7 mouse cellular contexts compared by ENCODE assay signal in the genomic region with DNA sequence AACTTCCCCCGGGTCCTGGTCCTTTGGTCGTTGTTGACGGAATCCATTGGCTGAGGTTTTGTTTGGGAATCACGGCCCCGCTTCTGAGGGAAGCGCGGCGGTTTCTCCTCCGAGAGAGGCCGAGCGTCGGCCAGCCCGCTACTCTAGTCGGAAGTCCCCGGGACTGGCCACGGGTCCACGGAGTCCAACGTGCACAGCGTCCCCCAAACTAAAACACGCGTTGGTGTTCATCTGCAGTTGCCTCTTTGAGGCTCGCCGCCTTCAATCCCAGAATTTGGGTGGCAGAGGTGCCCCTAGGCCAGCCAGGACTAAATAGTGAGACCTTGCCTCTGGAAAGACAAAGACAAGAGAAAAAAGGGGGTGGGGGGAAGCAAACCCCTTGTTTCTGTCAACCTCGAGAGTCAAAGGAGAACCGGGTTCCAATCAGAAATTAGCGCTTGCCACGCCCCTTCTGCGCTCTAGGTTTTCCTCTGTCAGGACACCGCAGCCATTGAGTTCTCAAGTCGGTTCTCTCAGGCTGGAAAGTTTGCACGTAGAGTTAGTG. TPM values are rescaled to one million over a fixed set of nuclear protein-coding genes. Genes with fewer than 3 reads are reported as not detected.
DNase-seq lines count a peak whose midpoint lies in the region; ATAC-seq and TF ChIP-seq lines count a peak whose summit lies in the region.

No protein-coding gene starts in this region.

- peak; percentile 58 for ATAC-seq in hindbrain, embryonic 11.5 days (ENCODE audit: low FRiP score)
- peak; percentile 24; the same call in 1 of the 2 replicates for ATAC-seq in liver, embryonic 14.5 days (ENCODE audit: insufficient read depth)
- ATAC-seq in neural tube, embryonic 11.5 days (ENCODE audit: insufficient read depth, low FRiP score, low TSS enrichment): peak; percentile 30

- peak overlapping the region; percentile 90 for H3K4me3 ChIP-seq in hindbrain, embryonic 11.5 days (ENCODE audit: low read depth, low read length)
- H3K4me3 ChIP-seq in liver, embryonic 14.5 days (ENCODE audit: insufficient read depth in 1 of 2, low read depth in 2 of 2, low read length in 2 of 2): peak overlapping the region; percentile 74 to 90
- H3K4me3 ChIP-seq in neural tube, embryonic 11.5 days (ENCODE audit: low read depth, low read length): peak overlapping the region; percentile 86

- H3K36me3 ChIP-seq in hindbrain, embryonic 11.5 days (ENCODE audit: control insufficient read depth, insufficient read depth, low read length): no peaks in the 10 kb centered on the region
- H3K36me3 ChIP-seq in liver, embryonic 14.5 days (replicated peaks; ENCODE audit: control insufficient read depth, insufficient read depth, low read depth): no peaks in the 10 kb centered on the region
- H3K36me3 ChIP-seq in neural tube, embryonic 11.5 days (ENCODE audit: control insufficient read depth, insufficient read depth, low read length): no peaks in the 10 kb centered on the region

- peak overlapping the region; percentile 68 for H3K27ac ChIP-seq in hindbrain, embryonic 11.5 days (ENCODE audit: low read depth, low read length)
- H3K27ac ChIP-seq in liver, embryonic 14.5 days: no peak overlapping the region
- no peak overlapping the region for H3K27ac ChIP-seq in neural tube, embryonic 11.5 days (ENCODE audit: low read depth, low read length)

- no peak for TF ChIP-seq EP300 in liver, embryonic 14.5 days (IDR thresholded peaks at IDR 0.05; ENCODE audit: low read depth)

- DNase-seq in B cell, adult 2 months: peak; percentile 54 to 55
- peak; percentile 80 for DNase-seq in ES-CJ7 (ENCODE audit: low read depth, low spot score)
- peak; percentile 88 for DNase-seq in embryo, embryonic 10.5 days (ENCODE audit: low spot score)
- DNase-seq in hindbrain, embryonic 11.5 days (ENCODE audit: low spot score): peak; percentile 73
- peak; percentile 55 to 63 (median 62) for DNase-seq in liver, embryonic 14.5 days (ENCODE audit: low read depth in 3 of 3, low spot score in 3 of 3)
- DNase-seq in neural tube, embryonic 11.5 days (ENCODE audit: low spot score): peak; percentile 70
- no peak for DNase-seq in layer of hippocampus, postnatal 36 days

- H3K27me3 ChIP-seq in hindbrain, embryonic 11.5 days (ENCODE audit: control insufficient read depth, insufficient read depth, low read length): no peaks in the 10 kb centered on the region
- H3K27me3 ChIP-seq in liver, embryonic 14.5 days (ENCODE audit: control insufficient read depth, insufficient read depth, low read length): no peaks in the 10 kb centered on the region
- H3K27me3 ChIP-seq in neural tube, embryonic 11.5 days (ENCODE audit: control insufficient read depth, insufficient read depth, low read length): no peaks in the 10 kb centered on the region

- WGBS in hindbrain, embryonic 11.5 days: under 1% methylated on average over 31 of the region's 31 CpGs
- under 1% methylated on average over 31 of the region's 31 CpGs for WGBS in liver, embryonic 14.5 days (ENCODE audit: insufficient replicate concordance)
- WGBS in neural tube, embryonic 11.5 days: 0% methylated on average over 31 of the region's 31 CpGs

- H3K4me1 ChIP-seq in hindbrain, embryonic 11.5 days (replicated peaks; ENCODE audit: control insufficient read depth, insufficient read depth, low read length): no peaks in the 10 kb centered on the region
- peaks cover 7 to 11% of the 10 kb centered on the region in 2 experiments; a peak in 3 of 4 replicates for H3K4me1 ChIP-seq in liver, embryonic 14.5 days (replicated peaks; ENCODE audit: control insufficient read depth in 2 of 2, insufficient read depth in 2 of 2, low read length in 1 of 2)
- H3K4me1 ChIP-seq in neural tube, embryonic 11.5 days (ENCODE audit: control insufficient read depth, insufficient read depth, low read length): no peaks in the 10 kb centered on the region

- no peak for TF ChIP-seq CTCF in liver, embryonic 14.5 days (IDR thresholded peaks at IDR 0.05; ENCODE audit: low read depth)

- peak overlapping the region; percentile 89 for H3K4me2 ChIP-seq in hindbrain, embryonic 11.5 days (replicated peaks; ENCODE audit: low read depth, low read length)
- H3K4me2 ChIP-seq in liver, embryonic 14.5 days (ENCODE audit: low read depth): peak overlapping the region; percentile 70
- peak overlapping the region; percentile 48 for H3K4me2 ChIP-seq in neural tube, embryonic 11.5 days (ENCODE audit: low read depth)

- peak overlapping the region; percentile 80 for H3K9ac ChIP-seq in hindbrain, embryonic 11.5 days (ENCODE audit: low read depth, low read length)
- H3K9ac ChIP-seq in liver, embryonic 14.5 days (replicated peaks): peak overlapping the region; percentile 62
- H3K9ac ChIP-seq in neural tube, embryonic 11.5 days (ENCODE audit: low read length): peak overlapping the region; percentile 79

- no peaks in the 10 kb centered on the region for H3K9me3 ChIP-seq in hindbrain, embryonic 11.5 days (ENCODE audit: control insufficient read depth, low read length)
- H3K9me3 ChIP-seq in liver, embryonic 14.5 days (ENCODE audit: control insufficient read depth, low read length): no peaks in the 10 kb centered on the region
- no peaks in the 10 kb centered on the region for H3K9me3 ChIP-seq in neural tube, embryonic 11.5 days (ENCODE audit: control insufficient read depth, low read length)

RNA-seq across cellular contexts. Expression of gene Atr, which starts 0.7 kb away (rescaled TPM):
- polyA plus RNA-seq in hindbrain, embryonic 11.5 days (2014; fragmentation: Nextera tagmentation; extraction: Ambion mirVana): 21.9 and 22.0 TPM in 2 replicates
- polyA plus RNA-seq in liver, embryonic 14.5 days (2012; rRNA removed): 2.3 and 3.6 TPM in 2 replicates
- polyA plus RNA-seq in liver, embryonic 14.5 days (2014; fragmentation: Nextera tagmentation; extraction: Ambion mirVana): 3.6 and 4.3 TPM in 2 replicates
- 17.7 and 21.0 TPM in 2 replicates for polyA plus RNA-seq in neural tube, embryonic 11.5 days (2014; fragmentation: Nextera tagmentation; extraction: Ambion mirVana)
- 10 to 100 TPM; 10.7 to 11.5 TPM for total RNA-seq in layer of hippocampus, postnatal 36 days (2021)

RNA-seq across cellular contexts. Expression of gene Pls1, which starts 13.0 kb away (rescaled TPM):
- polyA plus RNA-seq in hindbrain, embryonic 11.5 days (2014; fragmentation: Nextera tagmentation; extraction: Ambion mirVana): 7.1 and 8.3 TPM in 2 replicates
- polyA plus RNA-seq in liver, embryonic 14.5 days (2012; rRNA removed): 2.3 and 3.2 TPM in 2 replicates
- polyA plus RNA-seq in liver, embryonic 14.5 days (2014; fragmentation: Nextera tagmentation; extraction: Ambion mirVana): 11.0 and 12.2 TPM in 2 replicates
- 3.5 and 5.8 TPM in 2 replicates for polyA plus RNA-seq in neural tube, embryonic 11.5 days (2014; fragmentation: Nextera tagmentation; extraction: Ambion mirVana)
- 10 to 100 TPM in 1 of 2 experiments, 1 to 10 TPM in 1; 9.2 to 10.2 TPM for total RNA-seq in layer of hippocampus, postnatal 36 days (2021)

Comparison
In these comparisons a context has a peak if more than half of its experiments do, and no peak if none do; other contexts are left out.
1. DNase-seq: peak in B cell, adult 2 months (2 of 2), ES-CJ7 (single experiment), embryo, embryonic 10.5 days (single experiment), hindbrain, embryonic 11.5 days (single experiment), liver, embryonic 14.5 days (3 of 3) and neural tube, embryonic 11.5 days (single experiment); none in layer of hippocampus, postnatal 36 days (0 of 2).
2. Peak in every context shown above with its lines, with median percentiles within 50 percentile points of each other: ATAC-seq, H3K4me2 ChIP-seq, H3K4me3 ChIP-seq and H3K9ac ChIP-seq.